Mouse (Mus musculus) neutrophil, adult 83 days (primary cell): ENCODE results near the gene Tet1. TPM values are rescaled to one million over a fixed set of nuclear protein-coding genes. Genes with fewer than 3 reads are reported as not detected.

Source experiments
- total RNA-seq, 2 experiments: library from RNA; stranded (reverse); gene quantifications; one replicate each; pipeline ENCODE4 v1.2.4; 2023

Gene Tet1
- total RNA-seq, result 1 to 10 TPM; 1.9 to 3.1 TPM

GRCm38 (mm10) chr10:62908896-62909295, at the start of gene Tet1:
Tet1 (minus strand) TSS chr10:62908996.

GRCm38 (mm10) chr10:62946738-62947471, 38.1 kb upstream of the Tet1 start, which contains the start of gene Dna2:
Dna2 (plus strand) TSS chr10:62947026.

GRCm38 (mm10) chr10:62919925-62920765, 11.3 kb upstream of the Tet1 start, which contains the start of gene Slc25a16:
Slc25a16 (plus strand) TSS chr10:62920633.

GRCm38 (mm10) chr10:62792177-62793090, 116.4 kb downstream of the Tet1 start, which contains the start of gene Ccar1:
Ccar1 (minus strand) TSS chr10:62792286.

Other genes with a start within 250 kb of the Tet1 start
- gene Stox1, start 182.9 kb downstream of the Tet1 start, total RNA-seq, result under 1 TPM in 1 of 2 experiments, not detected in 1; 0.46 TPM
- gene Ccar1, start 116.7 kb downstream of the Tet1 start, total RNA-seq, result 10 to 100 TPM; 68.5 to 73.3 TPM
- 10 to 100 TPM; 13.0 to 17.1 TPM for gene Slc25a16, start 11.6 kb upstream of the Tet1 start, total RNA-seq
- gene Dna2, start 38.0 kb upstream of the Tet1 start, total RNA-seq, result 10 to 100 TPM; 56.4 to 57.7 TPM
- gene Rufy2, start 71.2 kb upstream of the Tet1 start, total RNA-seq, result 1 to 10 TPM; 4.6 to 6.1 TPM
- gene Hnrnph3, start 115.2 kb upstream of the Tet1 start, total RNA-seq, result 10 to 100 TPM; 31.2 to 31.3 TPM
- 1 to 10 TPM in 1 of 2 experiments, under 1 TPM in 1; 0.68 to 1.1 TPM for gene Pbld2, start 115.3 kb upstream of the Tet1 start, total RNA-seq
- not detected for gene Pbld1, start 151.2 kb upstream of the Tet1 start, total RNA-seq
- not detected for gene Atoh7, start 190.7 kb upstream of the Tet1 start, total RNA-seq